Mouse (Mus musculus): ENCODE results near the gene Nsg1. TPM values are rescaled to one million over a fixed set of nuclear protein-coding genes. Genes with fewer than 3 reads are reported as not detected.

Nsg1 gene
- total RNA-seq, 2 experiments from 2014 or later = 721 to 749 TPM

DNA sequence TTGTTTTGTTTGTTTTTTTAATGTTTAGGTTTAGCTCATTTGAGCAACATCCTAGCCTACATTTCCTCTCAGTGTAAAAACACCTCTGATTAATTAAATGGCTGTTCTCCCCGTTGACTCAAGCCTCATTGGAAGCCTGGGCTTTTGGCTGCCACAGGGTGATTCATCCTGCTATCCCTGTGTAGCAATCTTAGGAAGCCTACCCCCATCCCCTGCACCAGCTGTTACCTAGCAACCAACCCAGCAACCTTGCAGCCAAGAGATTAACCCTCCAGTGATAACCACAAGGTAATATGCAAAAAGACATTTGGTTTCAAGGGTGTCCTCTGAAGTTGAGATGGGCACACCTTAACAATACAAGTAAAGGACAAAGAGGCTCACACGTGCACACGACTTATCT is 8.4 kb downstream of the Nsg1 start:
- DNase-seq (ENCODE audit: low spot score in 2 of 2) = no peak

DNA sequence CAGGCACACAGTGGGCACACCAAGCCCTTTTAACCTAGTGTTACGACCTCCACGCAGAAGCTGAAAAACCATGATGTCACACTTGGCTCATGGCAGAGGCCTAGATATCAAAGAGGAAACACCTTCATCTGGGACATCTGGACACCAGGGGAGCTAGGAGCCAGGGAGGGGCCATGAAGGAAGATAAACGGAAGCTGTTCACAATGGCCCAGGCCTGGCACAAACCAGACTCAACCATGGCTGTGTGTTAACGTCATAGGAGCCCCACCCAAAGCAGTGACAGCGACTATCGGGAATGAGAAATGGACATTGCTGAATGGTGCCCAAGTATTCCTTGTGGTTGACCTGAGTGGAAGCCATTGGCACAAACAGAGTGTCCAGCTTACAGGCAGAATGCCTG is 13.2 kb downstream of the Nsg1 start:
- no peak for DNase-seq (ENCODE audit: low spot score in 2 of 2)

DNA sequence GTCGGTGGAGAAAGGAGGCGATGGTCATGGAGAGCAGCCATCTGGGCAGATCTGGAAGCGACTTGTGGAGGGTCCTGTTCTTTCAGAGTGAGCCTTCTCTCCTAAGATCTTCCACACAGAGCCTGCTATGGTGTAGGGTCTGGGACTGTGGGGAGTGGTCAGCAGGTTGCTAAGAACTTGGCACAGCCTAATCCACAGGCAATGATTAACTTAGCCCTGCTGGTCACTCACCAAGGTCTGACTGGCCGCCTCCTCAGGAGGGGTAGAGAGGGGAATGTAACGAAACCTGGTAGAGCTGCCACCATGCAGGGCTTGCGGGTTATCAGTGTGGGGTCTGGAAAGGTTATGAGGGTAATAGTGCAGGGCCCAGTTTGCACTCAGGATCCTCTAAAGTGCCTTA is 18.8 kb downstream of the Nsg1 start:
- no peak for DNase-seq (ENCODE audit: low spot score in 2 of 2)

DNA sequence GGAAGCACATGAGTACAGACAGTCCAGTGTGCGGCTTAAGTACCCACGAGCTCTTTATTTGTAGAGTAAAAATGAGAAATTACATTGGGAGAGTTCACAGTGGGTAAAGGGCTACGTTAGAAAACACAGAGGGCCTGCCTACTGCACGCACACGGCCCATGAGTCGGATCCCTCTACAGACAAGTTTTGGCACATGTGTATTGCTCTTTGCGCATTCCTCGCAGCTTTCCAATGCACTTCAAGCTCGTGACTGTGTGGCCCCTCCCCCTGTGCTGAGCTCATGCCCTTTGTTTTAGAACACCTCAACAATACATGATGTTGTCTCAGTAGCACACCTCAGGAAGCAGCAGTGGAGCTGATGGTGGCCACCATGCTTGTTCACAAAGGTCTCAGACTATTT is 22.5 kb downstream of the Nsg1 start:
- no peak for DNase-seq (ENCODE audit: low spot score in 2 of 2)

- no peak for DNase-seq (ENCODE audit: low spot score in 2 of 2)
These were observed 23.5 kb downstream of the Nsg1 start for GRCm38 (mm10) chr5:38136247-38136646.

DNA sequence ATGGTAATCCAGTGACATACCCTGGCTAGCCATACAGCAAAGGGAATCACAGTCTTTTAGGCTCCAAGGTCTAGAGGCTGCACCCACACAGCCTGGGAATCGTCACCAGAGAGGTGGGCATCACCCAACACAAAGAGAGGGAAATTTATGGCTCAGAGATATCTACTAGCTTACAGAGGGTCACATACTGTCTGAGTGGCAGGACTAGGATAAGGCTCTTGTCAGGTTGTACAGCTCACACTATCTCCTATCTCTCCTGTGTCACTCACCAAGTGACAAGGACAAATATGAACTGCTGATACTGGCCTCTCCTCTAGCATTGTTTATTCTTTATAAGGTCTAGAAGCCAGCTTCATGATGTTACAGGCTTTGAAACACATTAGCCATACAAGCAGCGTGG is 30.4 kb downstream of the Nsg1 start:
- no peak for DNase-seq (ENCODE audit: low spot score in 2 of 2)

DNA sequence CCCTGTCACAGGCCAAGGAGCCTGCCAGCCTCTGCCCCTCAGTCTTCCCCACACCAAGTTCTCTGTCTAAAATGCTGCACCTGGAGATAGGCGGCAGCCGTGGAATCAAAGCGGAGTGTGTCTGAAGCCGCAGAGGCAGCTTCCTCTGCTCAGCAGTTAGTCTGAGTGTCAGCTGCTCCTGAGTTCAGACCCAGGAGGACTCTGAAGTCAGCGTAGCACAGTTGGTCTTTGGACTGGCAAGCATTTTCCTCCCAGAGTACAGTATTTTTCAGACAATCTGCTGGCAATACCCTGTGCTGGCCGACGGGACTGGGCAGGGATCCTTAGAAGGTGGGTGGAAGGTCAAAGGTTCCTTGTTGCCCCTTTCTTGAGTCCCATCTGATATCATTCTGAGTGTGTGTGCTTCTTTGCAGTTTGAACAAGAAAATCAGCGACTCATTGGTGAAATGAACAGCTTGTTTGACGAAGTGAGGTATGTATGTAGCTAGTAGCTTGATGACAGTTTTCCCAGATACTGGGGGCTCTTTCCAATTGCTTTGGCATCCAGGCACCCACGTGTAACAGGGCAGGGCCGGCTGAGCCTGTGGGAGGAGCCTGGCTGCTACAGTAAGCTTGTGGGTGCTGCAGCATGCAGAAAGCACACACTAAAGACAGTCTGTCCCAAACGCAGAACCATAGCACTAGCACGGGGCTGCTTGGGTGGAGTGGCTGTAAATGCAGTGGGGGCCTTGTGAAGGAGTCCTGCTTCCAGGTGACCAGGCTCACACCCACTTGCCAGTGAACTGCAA is 33.0 kb downstream of the Nsg1 start:
- DNase-seq (ENCODE audit: low spot score in 2 of 2) = no peak

- no peak for DNase-seq (ENCODE audit: low spot score in 2 of 2)
These were observed 38.0 kb downstream of the Nsg1 start for GRCm38 (mm10) chr5:38121699-38122098.

GRCm38 (mm10) chr5:38119268-38119667 is 40.4 kb downstream of the Nsg1 start:
- DNase-seq (ENCODE audit: low spot score in 2 of 2) = no peak

DNA sequence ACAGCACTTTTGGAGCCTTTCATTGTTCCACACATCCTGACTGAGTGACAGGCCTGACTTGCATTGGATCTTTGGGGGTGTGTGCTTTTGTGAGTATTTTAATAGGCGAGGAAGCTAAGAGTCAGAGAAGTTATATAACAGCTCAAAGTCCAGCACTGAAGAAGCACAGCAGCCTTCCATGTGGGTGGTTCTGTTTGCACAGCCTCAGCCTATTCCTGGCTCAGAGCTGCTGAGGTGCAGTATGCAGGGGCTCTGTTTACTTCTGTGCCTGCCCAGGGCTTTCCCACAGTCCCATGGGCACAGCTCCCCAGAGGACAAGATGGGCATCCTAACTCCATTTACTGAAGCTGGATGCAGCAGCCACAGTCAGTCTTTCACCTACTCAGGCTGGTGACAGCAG is 42.7 kb downstream of the Nsg1 start:
- no peak for DNase-seq (ENCODE audit: low spot score in 2 of 2)

DNA sequence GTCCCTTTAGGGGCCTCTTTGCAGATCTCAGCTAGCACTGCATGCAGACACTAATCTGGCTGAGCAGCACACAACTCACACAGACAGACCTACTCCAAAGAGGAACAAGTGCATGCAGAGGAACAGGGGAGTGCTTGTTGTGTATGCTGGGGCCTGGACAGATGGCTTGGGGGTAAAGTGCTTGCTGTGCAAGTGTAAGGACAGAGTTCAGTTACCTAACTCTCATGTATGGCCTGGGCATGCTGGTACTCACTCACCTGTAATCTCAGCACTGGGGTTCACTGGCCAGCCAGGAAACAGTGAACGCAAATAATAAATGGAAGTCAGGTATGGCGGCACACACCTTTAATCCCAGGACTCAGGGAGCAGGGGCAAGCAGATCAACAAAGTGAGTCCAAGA is 45.2 kb downstream of the Nsg1 start:
- DNase-seq (ENCODE audit: low spot score in 2 of 2) = no peak

DNA sequence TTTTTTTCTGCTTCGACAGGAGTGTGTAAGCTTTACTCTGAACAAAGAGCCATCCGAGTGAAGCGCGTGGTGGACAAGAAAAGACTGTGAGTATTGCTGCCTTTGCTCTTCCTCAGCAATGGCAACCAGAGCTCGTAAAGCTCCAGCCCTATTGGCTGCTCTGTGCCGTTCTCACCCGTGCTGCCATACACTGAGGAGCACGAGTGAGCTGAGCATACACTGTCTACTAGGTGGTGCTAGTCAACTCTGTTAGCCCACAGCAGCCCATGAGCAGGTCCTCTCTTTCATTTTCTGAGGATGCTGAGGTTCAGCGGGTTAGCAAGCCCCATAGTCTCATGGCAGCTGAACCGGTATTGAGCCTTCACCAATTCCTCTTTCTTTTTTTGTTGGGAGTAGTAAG is 52.9 kb downstream of the Nsg1 start:
- DNase-seq (ENCODE audit: low spot score in 2 of 2) = no peak

- no peak for DNase-seq (ENCODE audit: low spot score in 2 of 2)
These were observed 53.5 kb downstream of the Nsg1 start for GRCm38 (mm10) chr5:38106080-38106697.

DNA sequence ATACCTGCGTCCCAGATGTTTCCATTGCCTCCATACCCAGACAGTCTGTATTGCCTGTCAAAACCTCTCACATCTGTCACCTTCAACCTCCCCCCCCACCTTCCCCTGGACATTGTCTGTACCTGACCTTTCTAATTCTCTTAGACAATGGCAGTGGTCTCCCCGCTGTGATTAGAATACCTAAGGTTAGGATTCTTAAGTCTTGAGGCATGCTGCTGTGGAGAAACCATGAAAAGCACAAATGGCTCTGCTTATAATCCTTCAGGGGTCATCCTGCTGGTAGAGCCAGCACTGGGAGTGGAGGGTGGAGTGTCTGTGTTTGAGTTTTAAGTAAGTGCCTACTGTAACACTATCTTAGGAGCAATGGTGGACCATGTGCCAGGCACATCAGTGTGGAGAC is 56.8 kb downstream of the Nsg1 start:
- no peak for DNase-seq (ENCODE audit: low spot score in 2 of 2)

DNA sequence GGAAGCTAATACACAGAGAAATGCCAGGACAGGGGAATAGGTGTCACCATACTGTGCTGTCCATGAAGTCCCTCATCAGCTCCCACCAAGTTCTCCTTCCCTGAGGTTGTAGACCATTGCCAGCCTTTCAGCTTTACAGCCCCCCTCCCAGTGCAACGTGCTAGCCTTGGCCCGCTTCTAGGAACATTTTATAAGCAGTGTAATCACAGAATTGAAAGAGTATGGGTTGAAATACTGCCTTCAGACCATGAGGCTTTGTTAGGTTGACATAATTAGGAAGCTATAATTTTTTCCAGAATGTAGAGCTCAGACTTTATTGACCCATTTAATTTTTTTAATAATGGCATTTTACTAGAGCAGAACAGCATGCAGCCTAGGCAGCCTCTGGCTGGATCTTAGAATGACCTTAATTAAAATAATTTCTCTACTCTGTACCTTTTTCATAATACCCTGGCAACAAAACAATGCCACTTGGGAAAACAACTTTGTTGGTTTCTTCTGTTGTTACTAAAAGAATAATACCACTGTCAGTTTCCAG is 60.5 kb downstream of the Nsg1 start:
- DNase-seq (ENCODE audit: low spot score in 2 of 2) = no peak

DNA sequence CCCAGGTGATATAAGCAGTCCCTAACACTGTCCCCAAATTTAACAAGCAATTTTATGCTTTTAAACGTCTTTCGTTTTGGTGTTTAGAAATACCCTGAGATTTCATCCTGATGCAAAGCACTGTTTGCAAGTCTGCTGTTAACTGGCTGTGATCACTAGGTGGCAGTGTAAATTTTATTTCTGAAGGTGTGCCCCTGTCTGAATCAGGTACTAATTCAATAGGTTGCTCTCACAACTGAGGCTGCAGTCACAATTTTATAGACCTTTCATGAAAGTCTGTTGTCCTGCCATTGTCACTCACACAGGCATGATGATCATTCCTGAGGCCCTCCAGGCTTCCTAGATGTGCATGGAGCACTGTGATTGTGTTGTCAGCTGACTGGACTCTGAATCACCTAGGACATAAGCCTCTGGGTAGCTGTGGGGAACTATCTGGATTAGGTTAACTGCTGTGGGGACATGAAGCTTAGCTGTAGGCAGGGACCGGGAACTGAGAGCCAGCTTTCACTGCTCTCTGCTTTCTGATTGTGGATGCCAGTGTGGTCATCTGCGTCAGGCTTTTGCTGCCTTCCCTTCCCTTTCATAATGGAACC is 62.1 kb downstream of the Nsg1 start:
- DNase-seq (ENCODE audit: low spot score in 2 of 2) = no peak

GRCm38 (mm10) chr5:38094331-38094730 is 65.4 kb downstream of the Nsg1 start:
- no peak for DNase-seq (ENCODE audit: low spot score in 2 of 2)

GRCm38 (mm10) chr5:38091966-38092304 is 67.8 kb downstream of the Nsg1 start:
- DNase-seq (ENCODE audit: low spot score in 2 of 2) = no peak

GRCm38 (mm10) chr5:38091046-38091965 is 68.4 kb downstream of the Nsg1 start:
- peak; percentile 33 for DNase-seq (ENCODE audit: low spot score in 2 of 2)

DNA sequence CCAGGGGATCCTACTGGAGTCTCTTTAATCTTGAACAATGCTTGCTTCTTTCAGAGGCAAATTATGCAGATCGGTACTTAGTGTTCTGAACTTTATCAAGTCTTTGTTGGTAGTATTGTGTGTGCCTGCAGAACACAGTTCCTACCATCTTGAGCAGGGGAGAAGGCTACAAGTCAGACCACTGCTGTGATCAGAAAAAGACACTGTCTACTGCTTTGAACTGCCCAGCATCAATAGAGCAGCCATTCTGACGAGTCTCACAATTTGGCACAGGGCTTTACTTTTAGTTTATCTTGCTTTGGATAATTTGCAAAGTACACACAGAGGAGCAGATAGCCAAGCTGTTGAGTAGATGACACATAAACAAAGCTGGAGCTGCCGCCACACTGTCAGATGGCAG is 69.1 kb downstream of the Nsg1 start:
- DNase-seq (ENCODE audit: low spot score in 2 of 2) = no peak

- DNase-seq (ENCODE audit: low spot score in 2 of 2) = no peak
These were observed 69.6 kb downstream of the Nsg1 start for GRCm38 (mm10) chr5:38090111-38090510.

Measured in layer of hippocampus, postnatal 10 days (tissue).